Mouse (Mus musculus): Measurements from ENCODE around the gene Rnls.

The Rnls gene

GRCm38 (mm10) chr19:33178866-33179265 lies 213.2 kb downstream of the Rnls start:
- DNase-seq: no peak

GRCm38 (mm10) chr19:33178367-33178766 lies 213.7 kb downstream of the Rnls start:
- DNase-seq: no peak

- DNase-seq: no peak
Observed at GRCm38 (mm10) chr19:33173991-33174390, 218.1 kb downstream of the Rnls start.

DNA sequence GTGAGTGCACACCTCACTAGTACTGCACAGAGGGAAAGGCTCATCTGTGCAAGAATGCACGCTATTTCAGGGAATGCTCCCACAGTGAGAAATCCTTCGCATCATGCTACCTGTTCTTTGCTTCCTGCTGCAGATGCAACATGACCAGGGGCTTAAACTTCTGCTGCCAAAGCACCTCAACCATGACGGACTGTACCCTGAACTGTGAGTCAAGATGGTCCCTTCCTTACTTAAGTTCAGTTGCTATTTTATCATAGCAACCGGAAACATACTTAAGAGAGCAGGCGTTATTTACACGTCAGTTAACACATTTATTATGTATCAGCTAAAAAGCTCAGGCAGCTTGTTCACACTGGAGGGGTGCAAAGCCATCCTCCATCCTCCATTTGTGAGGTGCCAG lies 222.2 kb downstream of the Rnls start:
- DNase-seq: peak; percentile 34 to 65

DNA sequence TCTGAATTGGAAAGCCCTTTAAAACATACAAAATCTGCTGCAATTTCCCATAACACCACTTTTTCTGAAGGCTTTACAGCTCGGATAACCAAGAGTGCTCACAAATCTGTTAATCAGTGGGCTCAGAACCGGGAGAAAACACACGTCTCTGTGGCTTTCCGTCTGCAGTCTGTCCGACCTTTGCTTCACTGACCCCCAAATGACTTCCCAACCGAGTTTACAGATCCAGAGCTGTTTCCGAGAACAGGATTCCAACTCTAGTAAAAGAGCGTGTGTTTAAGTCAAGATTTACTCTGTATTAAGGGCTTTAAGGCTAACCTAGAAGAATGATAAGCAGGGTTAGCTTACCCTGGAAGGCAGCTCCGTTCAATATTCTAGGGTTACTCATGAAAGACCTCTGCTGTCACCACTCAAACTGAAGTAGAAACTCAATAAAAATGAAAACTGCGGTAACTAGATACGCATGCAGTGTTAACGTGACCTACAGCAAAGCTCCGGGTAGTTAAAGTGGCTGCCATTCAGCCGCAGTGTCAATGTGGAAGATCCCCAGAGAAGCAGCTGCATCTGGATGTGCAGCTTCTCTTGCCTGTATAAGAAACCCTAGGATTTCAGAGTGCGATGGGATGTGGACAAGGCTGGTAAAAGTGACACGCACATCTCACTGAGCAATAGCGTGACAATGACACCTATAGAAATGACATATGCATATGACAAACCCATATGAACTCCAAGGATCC lies 224.4 kb downstream of the Rnls start:
- peak; percentile 5 to 29 for DNase-seq

DNA sequence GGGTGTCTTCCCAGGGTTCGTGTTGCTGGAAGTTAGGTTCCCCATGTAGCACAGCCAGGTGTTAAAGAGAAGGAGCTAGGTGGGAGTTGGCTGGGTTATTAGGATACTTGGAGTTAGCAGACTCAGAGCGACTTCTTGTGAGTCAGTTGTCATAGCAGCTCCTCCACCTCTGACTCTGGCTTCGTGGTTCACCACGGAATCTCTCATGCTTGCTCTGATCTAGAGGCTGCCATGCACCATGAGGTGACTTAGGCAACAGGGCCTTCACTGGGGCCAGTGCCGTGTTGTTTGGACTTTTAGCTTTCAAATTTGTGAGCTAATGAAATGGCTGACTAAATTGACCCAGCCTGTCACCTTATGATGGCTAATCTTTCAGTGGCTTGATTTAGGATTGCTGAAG lies 227.3 kb downstream of the Rnls start:
- no peak for DNase-seq

GRCm38 (mm10) chr19:33161903-33162302 lies 230.2 kb downstream of the Rnls start:
- DNase-seq: no peak

- no peak for DNase-seq
Observed at GRCm38 (mm10) chr19:33159897-33160296, 232.2 kb downstream of the Rnls start.

DNA sequence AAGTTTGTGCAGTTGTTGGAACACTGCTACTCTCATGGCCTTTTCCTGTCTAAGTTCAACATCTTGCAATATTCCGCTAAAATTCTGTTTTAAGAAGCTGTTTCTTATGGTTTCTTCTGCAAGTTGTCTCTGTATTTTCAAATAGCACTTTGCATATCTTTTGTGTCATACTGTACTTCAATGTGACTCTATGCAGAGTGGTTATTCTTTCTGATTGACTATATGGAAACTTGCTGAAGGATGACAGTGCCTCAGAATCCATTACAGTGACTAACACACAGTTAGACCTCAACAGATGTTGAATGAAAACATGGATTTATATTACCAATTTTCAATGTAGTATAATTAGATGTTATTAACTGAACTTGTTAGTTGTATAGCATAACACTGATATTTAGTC lies 232.9 kb downstream of the Rnls start:
- no peak for DNase-seq

GRCm38 (mm10) chr19:33158234-33158633 lies 233.9 kb downstream of the Rnls start:
- no peak for DNase-seq

DNA sequence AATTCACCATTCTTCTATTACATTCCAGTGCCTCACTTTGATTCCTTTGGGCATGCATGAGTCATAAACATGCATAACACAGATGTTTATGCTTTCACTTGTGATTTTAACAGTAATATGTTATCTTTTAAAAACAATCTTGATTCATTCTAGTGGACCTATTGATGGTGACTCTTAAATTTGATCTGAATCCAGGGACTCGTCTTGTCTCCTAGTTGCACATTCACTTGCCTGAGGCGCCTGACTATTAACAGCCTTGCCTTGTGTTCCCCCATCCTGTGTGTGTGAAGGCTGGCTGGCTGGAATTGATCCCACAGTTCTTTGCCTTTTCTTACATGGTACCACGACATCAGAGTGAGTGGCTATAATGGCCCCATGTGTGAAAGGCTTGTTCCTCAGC lies 243.7 kb downstream of the Rnls start:
- no peak for DNase-seq

- no peak for DNase-seq
Observed at GRCm38 (mm10) chr19:33143198-33143597, 248.9 kb downstream of the Rnls start.

DNA sequence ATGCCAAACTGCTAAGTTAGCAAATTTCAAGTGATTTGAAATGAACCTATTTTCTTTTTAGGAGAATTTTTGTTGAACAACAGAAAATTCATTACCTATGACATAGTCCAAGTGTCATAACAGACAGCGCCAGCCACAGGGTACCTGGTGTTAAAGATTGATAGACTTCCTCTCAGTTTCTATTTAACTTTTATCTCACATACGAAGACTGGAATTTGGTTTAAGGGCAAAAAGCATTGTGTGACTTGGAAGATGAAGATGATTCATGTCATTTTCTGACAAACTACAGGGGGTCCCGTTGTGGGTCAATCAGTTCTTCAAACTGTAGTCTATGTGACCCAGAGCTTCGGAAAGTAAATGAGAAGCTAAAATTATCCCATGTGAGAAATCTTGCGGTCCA lies 254.8 kb downstream of the Rnls start:
- DNase-seq: peak in 1 of 2 experiments; percentile 21

DNA sequence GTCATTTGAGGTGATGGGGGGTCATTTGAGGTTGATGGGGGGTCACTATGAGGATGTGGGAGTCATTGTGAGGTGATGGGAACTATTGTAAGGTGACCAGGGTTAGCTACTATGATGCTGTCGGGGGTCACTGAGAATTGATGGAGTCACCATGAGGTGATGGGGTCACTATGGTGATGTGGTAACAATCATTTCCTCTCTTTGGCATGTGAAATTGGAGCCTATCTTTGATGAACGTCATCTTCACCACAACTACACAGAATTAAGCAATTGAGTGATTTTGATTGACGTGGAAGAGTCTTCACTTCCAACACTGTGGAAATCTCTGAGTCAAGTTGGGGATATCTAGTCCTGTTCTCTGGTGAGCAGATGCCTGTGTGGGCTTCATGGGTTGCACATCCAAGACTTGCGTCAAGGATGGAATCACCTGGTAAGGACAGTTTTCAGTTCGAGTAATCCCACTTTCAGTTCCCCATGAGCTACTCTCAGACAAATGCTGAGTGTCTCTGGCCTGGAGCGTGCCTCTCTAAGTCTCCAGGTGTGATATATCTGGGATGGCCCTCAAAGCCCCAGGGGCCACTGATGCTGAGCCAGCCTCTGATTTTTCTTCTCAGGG lies 269.4 kb downstream of the Rnls start:
- DNase-seq: no peak

DNA sequence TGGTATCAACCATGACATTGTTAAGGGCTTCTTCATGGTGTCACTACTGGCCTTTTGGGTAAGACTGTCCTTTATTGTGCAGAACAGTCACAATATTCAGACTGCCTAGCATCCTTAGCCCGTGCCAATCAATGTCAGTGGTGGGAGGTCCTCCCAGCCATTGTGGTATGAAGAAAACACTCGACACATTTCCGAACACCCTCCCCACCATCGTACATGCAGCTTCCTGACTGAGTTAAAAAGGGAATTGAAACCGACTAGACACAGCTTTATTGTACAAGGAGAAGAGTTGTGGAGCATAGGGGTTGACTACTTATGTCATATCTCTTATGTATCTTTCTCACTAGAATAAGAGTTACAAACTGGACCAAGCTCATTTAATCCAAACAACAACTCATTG lies 272.1 kb downstream of the Rnls start:
- DNase-seq: no peak

DNA sequence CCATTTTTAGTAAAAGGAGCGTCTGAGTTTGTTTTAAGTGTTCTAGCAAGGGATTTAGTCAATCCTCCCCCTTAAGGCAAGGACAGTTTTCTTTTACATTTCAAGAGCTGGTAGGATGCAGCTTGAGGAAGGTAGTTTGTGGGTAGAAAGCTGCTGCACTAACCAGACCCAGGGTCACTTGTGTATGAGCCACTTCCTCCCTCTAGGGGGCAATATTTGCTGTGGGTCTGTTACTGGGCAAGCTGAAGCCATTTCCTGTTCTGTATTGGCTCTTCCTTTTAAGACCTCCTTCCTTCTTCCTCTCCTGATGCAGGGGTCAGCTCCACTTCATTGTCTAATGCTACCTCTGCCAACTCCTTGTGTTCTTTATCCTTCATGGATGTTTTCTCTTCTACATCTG lies 273.2 kb downstream of the Rnls start:
- DNase-seq: peak in 1 of 2 experiments; percentile 45

DNA sequence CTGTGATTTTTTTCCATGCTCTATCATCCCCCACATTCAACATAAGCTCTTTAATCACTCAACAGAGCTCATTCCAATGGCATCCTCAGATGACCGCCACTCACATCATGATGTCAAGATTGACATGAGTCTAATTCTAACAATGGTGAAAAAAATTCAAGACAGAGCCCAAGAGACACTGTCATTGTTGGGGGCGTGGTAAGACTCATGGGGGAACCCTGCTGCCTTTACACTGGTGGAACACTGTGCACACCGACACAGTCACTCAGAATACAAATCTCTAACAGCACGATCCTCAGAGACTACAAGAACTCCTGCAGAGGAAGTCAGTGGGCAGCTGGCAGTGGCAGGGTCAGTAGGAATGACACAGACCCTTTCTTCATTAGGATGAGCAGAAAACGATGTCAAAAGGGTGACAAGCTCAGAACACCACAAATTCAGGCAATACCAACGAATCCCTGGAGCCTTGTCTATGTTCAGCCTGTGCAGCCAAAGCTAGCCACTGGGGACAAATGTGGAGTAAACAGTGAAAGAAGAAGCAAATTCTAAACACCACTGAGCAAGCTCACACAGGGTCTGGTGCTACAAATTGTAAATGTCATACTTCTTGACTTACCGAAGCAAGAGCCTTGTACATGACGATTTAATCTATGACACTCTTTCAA lies 277.3 kb downstream of the Rnls start:
- DNase-seq: no peak

DNA sequence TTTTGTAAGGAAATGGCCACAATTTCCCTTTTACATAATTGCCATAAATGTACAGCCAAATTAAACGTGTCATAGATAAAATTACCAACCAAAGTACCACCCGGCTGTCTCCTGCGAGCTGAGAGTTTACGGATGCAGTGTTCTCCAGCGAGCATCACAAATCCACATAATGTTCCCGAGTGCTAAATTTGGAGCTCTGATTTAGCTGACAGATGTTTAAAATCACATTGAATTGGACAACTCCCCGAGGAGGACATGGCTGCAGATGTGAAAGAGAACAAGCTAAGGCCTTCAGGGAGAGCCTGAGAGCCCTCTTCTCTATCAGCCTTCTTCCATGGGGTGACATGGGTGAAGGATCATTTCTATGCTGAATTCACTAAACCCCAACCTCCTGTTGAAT lies 278.3 kb downstream of the Rnls start:
- DNase-seq: no peak

- DNase-seq: peak; percentile 54 to 67
Observed at GRCm38 (mm10) chr19:33110404-33110803, 281.7 kb downstream of the Rnls start.

DNA sequence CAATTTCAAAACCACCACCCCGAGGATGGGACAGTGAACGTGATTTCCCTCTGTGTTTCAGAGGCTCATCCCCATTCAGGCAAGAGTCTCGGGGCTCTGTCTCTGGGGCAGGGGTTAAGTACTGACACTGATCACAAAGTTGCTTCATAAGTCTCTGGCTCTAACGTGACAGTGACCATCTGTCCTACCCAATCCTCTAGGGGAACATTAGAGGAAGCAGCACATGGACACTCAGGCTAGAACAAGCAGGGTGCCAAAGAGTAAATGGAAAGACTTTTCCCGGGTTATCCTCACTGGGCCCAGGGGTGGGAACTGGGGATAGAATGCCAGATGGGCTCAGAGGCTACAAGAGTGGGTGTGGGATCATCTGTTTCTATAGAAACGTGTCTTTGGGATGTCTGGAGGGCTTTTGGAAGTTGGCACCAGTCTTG lies 282.1 kb downstream of the Rnls start:
- DNase-seq: peak; percentile 24 to 63

GRCm38 (mm10) chr19:33109141-33109540 lies 283.0 kb downstream of the Rnls start:
- DNase-seq: no peak

DNA sequence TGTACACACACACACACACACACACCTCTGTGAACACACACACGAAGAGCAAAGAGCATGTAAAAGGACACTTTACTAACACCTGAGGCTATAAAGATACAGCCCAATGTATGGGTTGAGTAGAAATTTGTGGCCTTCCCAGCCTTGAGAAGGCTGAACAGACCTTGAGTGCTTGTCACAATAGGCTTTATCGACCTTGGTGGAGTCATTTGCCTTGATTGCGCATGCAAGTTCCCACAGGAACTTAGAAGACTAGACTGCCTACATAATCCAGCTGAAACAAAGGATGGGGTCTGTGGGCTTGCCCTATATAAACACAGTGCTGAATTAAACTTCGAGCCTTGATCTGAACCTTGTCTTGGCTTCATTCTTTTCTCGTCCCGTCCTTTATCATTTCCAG lies 288.2 kb downstream of the Rnls start:
- no peak for DNase-seq

- no peak for DNase-seq
Observed at GRCm38 (mm10) chr19:33102783-33103139, 289.3 kb downstream of the Rnls start.
